Mouse (Mus musculus): Measurements from ENCODE around the gene Htt. TPM values are rescaled to one million over a fixed set of nuclear protein-coding genes. Genes with fewer than 3 reads are reported as not detected.
A peak's percentile ranks its signal among the peaks of the same experiment; 100 is the strongest.

Htt gene
- polyA plus RNA-seq, 1 experiment from 2014 or later = 3.8 TPM

- peak overlapping the region; percentile 88 for H3K4me2 ChIP-seq (replicated peaks; ENCODE audit: low read depth, low read length)
- H3K4me1 ChIP-seq (ENCODE audit: insufficient read depth, low read depth, low read length) = peaks cover 14% of the 10 kb centered on the region; the same call in 1 of the 2 replicates
- TF ChIP-seq CTCF (IDR thresholded peaks at IDR 0.05) = no peak
- TF ChIP-seq EP300 (IDR thresholded peaks at IDR 0.05) = no peak
- H3K9me3 ChIP-seq (ENCODE audit: low read length) = no peaks in the 10 kb centered on the region
- peak overlapping the region; percentile 85; the same call in 1 of the 2 replicates for H3K27ac ChIP-seq (ENCODE audit: low read length)
- DNase-seq (ENCODE audit: low spot score) (no peak), ATAC-seq (no peak)
- H3K9ac ChIP-seq (replicated peaks; ENCODE audit: low read depth) = no peak overlapping the region; the same call in 1 of the 2 replicates
- H3K27me3 ChIP-seq (replicated peaks; ENCODE audit: insufficient read depth, low read length) = no peaks in the 10 kb centered on the region
- no peaks in the 10 kb centered on the region for H3K36me3 ChIP-seq (ENCODE audit: insufficient read depth, low read length)
- H3K4me3 ChIP-seq (ENCODE audit: low read depth, low read length) = peak overlapping the region; percentile 79; the same call in 1 of the 2 replicates
- 55% methylated on average over 6 of the region's 6 CpGs for WGBS
These were observed 189.1 kb downstream of the Htt start for GRCm38 (mm10) chr5:34950486-34951160.

- no peak overlapping the region for H3K27ac ChIP-seq (ENCODE audit: low read length)
- WGBS = 86% methylated on average over 8 of the region's 8 CpGs
- ATAC-seq (no peak), DNase-seq (ENCODE audit: low spot score) (no peak)
- H3K4me1 ChIP-seq (ENCODE audit: insufficient read depth, low read depth, low read length) = peaks cover 18% of the 10 kb centered on the region; the same call in 1 of the 2 replicates
- peak overlapping the region; percentile 88; the same call in 1 of the 2 replicates for H3K4me2 ChIP-seq (replicated peaks; ENCODE audit: low read depth, low read length)
- no peak for TF ChIP-seq EP300 (IDR thresholded peaks at IDR 0.05)
- no peak for TF ChIP-seq CTCF (IDR thresholded peaks at IDR 0.05)
- 0 out of 2 replicates have a peak overlapping the region, but pooled peaks have one; percentile 5 for H3K4me3 ChIP-seq (ENCODE audit: low read depth, low read length)
- H3K27me3 ChIP-seq (replicated peaks; ENCODE audit: insufficient read depth, low read length) = no peaks in the 10 kb centered on the region
- H3K9me3 ChIP-seq (ENCODE audit: low read length) = no peaks in the 10 kb centered on the region
- H3K9ac ChIP-seq (replicated peaks; ENCODE audit: low read depth) = no peak overlapping the region; the same call in 1 of the 2 replicates
- no peaks in the 10 kb centered on the region for H3K36me3 ChIP-seq (ENCODE audit: insufficient read depth, low read length)
These were observed 189.8 kb downstream of the Htt start for GRCm38 (mm10) chr5:34951161-34951834.

- no peak for TF ChIP-seq EP300 (IDR thresholded peaks at IDR 0.05)
- TF ChIP-seq CTCF (IDR thresholded peaks at IDR 0.05) = no peak
- no peaks in the 10 kb centered on the region for H3K9me3 ChIP-seq (ENCODE audit: low read length)
- H3K36me3 ChIP-seq (ENCODE audit: insufficient read depth, low read length) = no peaks in the 10 kb centered on the region
- no peaks in the 10 kb centered on the region for H3K27me3 ChIP-seq (replicated peaks; ENCODE audit: insufficient read depth, low read length)
- no peak for ATAC-seq
- H3K9ac ChIP-seq (replicated peaks; ENCODE audit: low read depth) = no peak overlapping the region
- WGBS = 77% methylated on average over 6 of the region's 6 CpGs
- no peak overlapping the region for H3K27ac ChIP-seq (ENCODE audit: low read length)
- DNase-seq (ENCODE audit: low spot score) = no peak
- H3K4me1 ChIP-seq (ENCODE audit: insufficient read depth, low read depth, low read length) = peaks cover 24% of the 10 kb centered on the region
- no peak overlapping the region for H3K4me3 ChIP-seq (ENCODE audit: low read depth, low read length)
- H3K4me2 ChIP-seq (replicated peaks; ENCODE audit: low read depth, low read length) = no peak overlapping the region
These were observed 193.0 kb downstream of the Htt start for GRCm38 (mm10) chr5:34954508-34954907.

- Histone ChIP-seq H3K4me2 (replicated peaks; ENCODE audit: low read depth, low read length) (no peak overlapping the region), H3K4me3 (ENCODE audit: low read depth, low read length) (no peak overlapping the region), H3K27ac (ENCODE audit: low read length) (no peak overlapping the region; the same call in 1 of the 2 replicates), H3K9me3 (ENCODE audit: low read length) (no peaks in the 10 kb centered on the region), H3K4me1 (ENCODE audit: insufficient read depth, low read depth, low read length) (peaks cover 20% of the 10 kb centered on the region), H3K27me3 (replicated peaks; ENCODE audit: insufficient read depth, low read length) (no peaks in the 10 kb centered on the region), H3K9ac (replicated peaks; ENCODE audit: low read depth) (no peak overlapping the region), H3K36me3 (ENCODE audit: insufficient read depth, low read length) (no peaks in the 10 kb centered on the region)
- TF ChIP-seq EP300 (IDR thresholded peaks at IDR 0.05) (no peak), CTCF (IDR thresholded peaks at IDR 0.05) (no peak)
- DNase-seq (ENCODE audit: low spot score) (peak; percentile 60), ATAC-seq (peak; percentile 39; the same call in 1 of the 2 replicates)
- WGBS = 28% methylated on average over 5 of the region's 5 CpGs
These were observed 194.1 kb downstream of the Htt start for GRCm38 (mm10) chr5:34955630-34956029.

- H3K4me3 ChIP-seq (ENCODE audit: low read depth, low read length) = no peak overlapping the region
- no peaks in the 10 kb centered on the region for H3K27me3 ChIP-seq (replicated peaks; ENCODE audit: insufficient read depth, low read length)
- no peak for ATAC-seq
- no peaks in the 10 kb centered on the region for H3K9me3 ChIP-seq (ENCODE audit: low read length)
- no peak for DNase-seq (ENCODE audit: low spot score)
- TF ChIP-seq CTCF (IDR thresholded peaks at IDR 0.05) (no peak), EP300 (IDR thresholded peaks at IDR 0.05) (no peak)
- no peak overlapping the region; the same call in 1 of the 2 replicates for H3K27ac ChIP-seq (ENCODE audit: low read length)
- no peak overlapping the region for H3K4me2 ChIP-seq (replicated peaks; ENCODE audit: low read depth, low read length)
- H3K4me1 ChIP-seq (ENCODE audit: insufficient read depth, low read depth, low read length) = peaks cover 17% of the 10 kb centered on the region
- no peaks in the 10 kb centered on the region for H3K36me3 ChIP-seq (ENCODE audit: insufficient read depth, low read length)
- H3K9ac ChIP-seq (replicated peaks; ENCODE audit: low read depth) = no peak overlapping the region
- 68% methylated on average over 7 of the region's 7 CpGs for WGBS
These were observed 194.6 kb downstream of the Htt start for GRCm38 (mm10) chr5:34956151-34956550.

- TF ChIP-seq CTCF (IDR thresholded peaks at IDR 0.05) = no peak
- no peak for TF ChIP-seq EP300 (IDR thresholded peaks at IDR 0.05)
- H3K4me3 ChIP-seq (ENCODE audit: low read depth, low read length) = no peak overlapping the region
- H3K27me3 ChIP-seq (replicated peaks; ENCODE audit: insufficient read depth, low read length) = no peaks in the 10 kb centered on the region
- peaks cover 17% of the 10 kb centered on the region for H3K4me1 ChIP-seq (ENCODE audit: insufficient read depth, low read depth, low read length)
- DNase-seq (ENCODE audit: low spot score) (peak; percentile 73), ATAC-seq (peak; percentile 77)
- no peaks in the 10 kb centered on the region for H3K36me3 ChIP-seq (ENCODE audit: insufficient read depth, low read length)
- peak overlapping the region; percentile 35 for H3K27ac ChIP-seq (ENCODE audit: low read length)
- H3K4me2 ChIP-seq (replicated peaks; ENCODE audit: low read depth, low read length) = no peak overlapping the region
- WGBS = 31% methylated on average over 2 of the region's 2 CpGs
- H3K9ac ChIP-seq (replicated peaks; ENCODE audit: low read depth) = no peak overlapping the region
- no peaks in the 10 kb centered on the region for H3K9me3 ChIP-seq (ENCODE audit: low read length)
These were observed 195.5 kb downstream of the Htt start for GRCm38 (mm10) chr5:34957015-34957414.

All from lung, postnatal 0 days (tissue).